Mouse (Mus musculus) CD8-positive naive resting alpha-beta T cell, adult 2 months (primary cell): ENCODE measurements at regions not wholly inside any gene's neighbourhood (a gene's known extent, or its start where the extent isn't known, plus 50 kb on each side); places are given as distances from the start of the nearest gene placed in this dataset.
"Not testable (repeated sequence)": the region's sequence is repeated elsewhere in the genome, so short reads cannot be mapped to it uniquely, and the experiment has no call there.

Experiments used
- DNase-seq, 2 experiments: peaks; one replicate each; pipeline ENCODE4 v3.0.0; 2022; ENCODE audit warnings: low read depth in 2 of 2, low spot score in 2 of 2

DNA sequence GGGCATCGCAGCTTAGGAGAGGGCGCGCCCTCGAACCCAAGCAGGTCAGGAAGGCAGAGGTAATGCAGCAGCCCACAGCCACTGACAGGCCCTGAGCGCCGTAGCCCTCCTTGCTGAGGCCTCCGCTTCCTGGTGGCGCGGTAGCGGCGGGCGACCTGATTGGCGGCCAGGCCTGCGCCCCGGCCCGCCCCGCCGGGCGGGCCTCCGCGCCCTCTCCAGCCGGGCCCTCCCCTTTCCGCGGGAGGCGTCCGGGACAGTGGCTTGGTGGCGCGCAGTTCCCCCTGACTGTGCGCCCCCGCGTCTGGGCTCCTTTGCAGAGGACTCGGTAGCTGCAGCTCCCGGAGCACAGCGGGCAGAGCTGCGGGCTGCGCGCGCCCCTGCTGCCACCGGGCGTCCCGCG lies 242.1 kb downstream of the Gm21863 start:
- DNase-seq, result not testable (repeated sequence)

- not testable (repeated sequence) for DNase-seq
Observed at GRCm38 (mm10) chr12:20196905-20197304, 242.6 kb downstream of the Gm21863 start.

- DNase-seq, result not testable (repeated sequence)
Observed at GRCm38 (mm10) chr12:20223921-20224320, 269.6 kb downstream of the Gm21863 start.

GRCm38 (mm10) chr12:20226831-20227230 lies 272.5 kb downstream of the Gm21863 start:
- DNase-seq, result not testable (repeated sequence)

DNA sequence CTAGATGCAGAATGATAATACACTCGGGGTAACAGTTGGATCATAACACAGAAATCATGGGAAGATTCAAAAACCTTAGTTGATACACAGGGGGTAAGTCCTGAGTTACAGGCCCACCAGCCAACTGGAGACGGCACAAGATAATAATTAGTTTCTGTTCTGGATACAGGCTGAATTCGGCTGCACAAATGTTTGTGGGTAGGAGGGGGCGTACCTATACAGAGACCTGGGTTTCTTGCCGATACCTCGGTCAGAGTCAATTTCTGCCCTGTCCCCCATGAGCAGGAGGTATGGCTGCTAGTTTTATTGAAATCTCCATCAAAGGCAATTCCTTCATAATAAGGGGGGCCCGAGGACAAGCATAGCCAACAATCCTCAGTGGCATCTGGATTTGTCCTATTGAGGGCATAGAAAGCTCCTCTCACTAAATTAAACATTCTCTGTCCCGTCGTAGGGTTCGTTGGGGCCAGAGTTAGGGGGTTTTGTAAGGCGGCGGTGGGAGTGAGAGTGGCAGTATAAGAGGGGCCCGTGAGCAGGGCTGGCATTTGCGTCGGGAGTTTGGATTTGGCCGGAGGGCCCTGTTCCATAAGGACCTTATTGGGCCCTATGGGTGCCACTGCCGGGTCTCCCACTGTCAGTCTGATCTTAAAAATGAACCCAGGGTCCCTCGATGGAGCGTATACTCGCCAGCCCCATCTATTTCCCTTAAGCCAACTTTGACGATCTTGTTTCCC lies 273.3 kb downstream of the Gm21863 start:
- DNase-seq, result not testable (repeated sequence)

GRCm38 (mm10) chr12:20228321-20228999 lies 274.2 kb downstream of the Gm21863 start:
- not testable (repeated sequence) for DNase-seq

GRCm38 (mm10) chr12:20229441-20229840 lies 275.1 kb downstream of the Gm21863 start:
- not testable (repeated sequence) for DNase-seq

DNA sequence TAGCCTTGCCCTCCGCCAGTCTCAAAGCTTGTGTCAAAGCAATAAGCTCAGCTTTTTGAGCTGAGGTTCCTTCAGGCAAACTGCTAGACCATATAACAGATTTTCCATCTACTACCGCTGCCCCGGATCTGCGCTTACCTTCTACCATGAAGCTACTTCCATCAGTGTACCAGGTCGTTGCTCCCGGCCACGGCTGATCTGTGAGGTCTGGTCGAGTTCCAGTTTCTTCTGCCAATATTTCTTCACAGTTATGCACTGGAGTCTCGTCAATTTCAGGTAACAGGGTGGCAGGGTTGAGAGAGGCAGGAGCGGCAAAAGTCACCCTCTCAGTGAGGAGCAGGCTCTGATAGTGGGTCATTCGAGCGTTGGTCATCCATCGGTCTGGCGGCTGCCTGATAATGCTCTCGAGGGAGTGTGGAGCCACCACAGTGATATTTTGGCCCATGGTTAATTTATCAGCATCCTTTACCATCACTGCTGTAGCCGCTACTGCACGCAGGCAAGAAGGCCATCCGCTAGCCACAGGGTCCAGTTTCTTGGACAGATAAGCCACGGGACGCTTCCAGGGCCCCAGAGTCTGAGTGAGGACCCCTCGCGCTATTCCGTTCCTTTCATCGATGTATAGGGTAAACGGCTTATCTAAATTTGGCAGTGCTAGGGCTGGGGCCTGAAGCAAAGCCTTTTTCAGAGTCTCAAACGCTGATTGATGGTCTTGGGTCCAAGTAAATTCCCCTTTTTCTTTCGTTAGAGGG lies 276.0 kb downstream of the Gm21863 start:
- no peak for DNase-seq

DNA sequence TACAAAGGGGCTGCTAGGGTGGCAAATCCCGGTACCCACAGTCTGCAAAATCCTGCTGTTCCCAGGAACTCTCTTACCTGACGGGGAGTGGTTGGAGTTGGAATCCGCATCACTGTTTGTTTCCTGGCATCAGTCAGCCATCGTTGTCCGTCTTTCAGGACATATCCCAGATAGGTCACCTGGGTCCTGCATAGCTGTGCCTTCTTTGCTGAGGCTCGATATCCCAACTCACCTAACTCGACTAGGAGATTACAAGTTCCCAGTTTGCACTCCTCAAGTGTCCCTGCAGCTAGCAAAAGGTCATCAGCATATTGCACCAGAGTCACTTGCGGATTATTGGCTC lies 276.6 kb downstream of the Gm21863 start:
- peak in 1 of 2 experiments; percentile 11 for DNase-seq

- DNase-seq, result peak in 1 of 2 experiments; percentile 8
Observed at GRCm38 (mm10) chr12:20231528-20231927, 277.2 kb downstream of the Gm21863 start.

- peak in 1 of 2 experiments; percentile 3 for DNase-seq
Observed at GRCm38 (mm10) chr12:20231986-20232541, 277.8 kb downstream of the Gm21863 start.

DNA sequence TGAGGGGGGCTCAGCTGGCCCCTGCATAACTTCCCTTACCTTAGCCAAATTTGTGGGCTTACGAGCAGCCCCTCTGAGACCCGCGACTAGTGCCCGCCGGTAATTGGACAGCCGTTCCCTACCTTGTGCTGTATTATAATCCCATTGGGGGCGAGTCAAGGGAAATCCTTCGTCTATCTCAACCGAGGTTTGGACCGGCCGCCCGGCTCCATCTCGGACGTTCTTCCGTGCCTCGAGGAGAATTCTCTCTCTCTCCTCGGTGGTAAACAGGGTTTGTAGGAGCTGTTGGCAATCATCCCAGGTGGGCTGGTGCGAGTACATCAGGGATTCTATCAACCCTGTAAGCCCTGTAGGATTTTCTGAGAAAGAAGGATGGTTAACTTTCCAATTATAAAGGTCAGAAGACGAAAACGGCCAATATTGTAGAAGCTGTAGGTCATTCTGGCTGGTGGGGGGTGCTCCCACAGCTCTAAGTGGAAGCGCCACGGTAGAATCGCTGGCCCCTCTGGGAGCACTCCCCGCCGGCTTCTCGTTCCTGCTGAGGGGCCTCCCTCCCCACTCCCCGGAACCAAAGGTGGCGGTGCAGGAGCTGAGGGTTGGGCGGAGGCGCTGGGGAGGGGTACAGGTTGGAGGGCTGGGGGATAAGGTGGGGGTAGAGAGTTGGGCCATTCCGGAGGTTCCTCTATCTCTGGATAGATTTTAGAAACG lies 278.6 kb downstream of the Gm21863 start:
- no peak for DNase-seq

GRCm38 (mm10) chr12:20233454-20233831 lies 279.1 kb downstream of the Gm21863 start:
- no peak for DNase-seq

DNA sequence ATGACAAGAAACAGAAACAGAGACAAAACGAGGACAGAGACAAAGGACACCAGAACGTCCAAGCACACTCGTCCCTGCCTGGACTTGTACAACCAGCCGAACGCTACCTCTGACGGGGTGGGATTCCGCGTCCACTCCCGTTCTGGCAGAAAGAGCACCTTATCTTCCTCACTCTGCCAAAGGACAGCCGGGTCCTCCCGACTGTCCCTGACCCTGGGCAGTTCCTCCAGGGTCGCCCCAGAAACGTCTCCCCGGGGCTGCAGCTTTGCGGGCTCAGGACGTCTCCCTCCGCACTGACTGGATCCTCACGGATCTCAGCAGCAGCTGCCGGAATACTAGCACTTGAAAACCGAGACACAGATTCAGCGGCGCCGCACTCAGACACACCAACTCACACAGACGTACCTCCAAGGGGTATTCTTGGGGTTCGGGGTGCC lies 279.6 kb downstream of the Gm21863 start:
- no peak for DNase-seq
